Mouse (Mus musculus) stomach, embryonic 14.5 days (tissue): ENCODE measurements around the gene Sebox. TPM values are rescaled to one million over a fixed set of nuclear protein-coding genes. Genes with fewer than 3 reads are reported as not detected.
"Not testable (repeated sequence)": the region's sequence is repeated elsewhere in the genome, so short reads cannot be mapped to it uniquely, and the experiment has no call there.

ENCODE experiments used
- ATAC-seq: fragments of 200-750 bp; cut with Nextera tagmentation; 2 replicates; pipeline ENCODE4 v1.8.0; 2017; ENCODE audit warnings: low read depth, moderate TSS enrichment; ENCODE audit not compliant: insufficient number of reproducible peaks, insufficient read depth, low FRiP score
- H3K27ac ChIP-seq: fragments of 300-500 bp; sonication (generic); 2 replicates; pipeline ENCODE4 v1.5.1; 2014; ENCODE audit warnings: mild to moderate bottlenecking, low read length, moderate library complexity, mixed read lengths
- H3K27me3 ChIP-seq: fragments of 300-500 bp; sonication (generic); 2 replicates; pipeline ENCODE4 v1.6.1; 2014; ENCODE audit warnings: low read length, control low read depth, mixed read lengths; ENCODE audit not compliant: control insufficient read depth, insufficient read depth
- H3K36me3 ChIP-seq: fragments of 300-500 bp; sonication (generic); 2 replicates; pipeline ENCODE4 v1.6.1; 2014; ENCODE audit warnings: mild to moderate bottlenecking, control low read depth, low read length, moderate library complexity, mixed read lengths; ENCODE audit not compliant: control insufficient read depth, insufficient read depth
- H3K4me1 ChIP-seq: fragments of 300-500 bp; sonication (generic); 2 replicates; pipeline ENCODE4 v1.6.1; 2014; ENCODE audit warnings: low read length, control low read depth, mixed read lengths; ENCODE audit not compliant: control insufficient read depth, insufficient read depth
- H3K4me2 ChIP-seq: fragments of 300-500 bp; sonication (generic); replicated peaks from 2 replicates; pipeline ENCODE4 v1.6.1; 2014; ENCODE audit warnings: low read depth, low read length, control low read depth
- H3K4me3 ChIP-seq: fragments of 300-500 bp; sonication (generic); 2 replicates; pipeline ENCODE4 v1.5.1; 2014; ENCODE audit warnings: low read depth, low read length, control low read depth
- H3K9ac ChIP-seq: fragments of 300-500 bp; sonication (generic); replicated peaks from 2 replicates; pipeline ENCODE4 v1.6.1; 2014; ENCODE audit warnings: low read depth, mild to moderate bottlenecking, control low read depth, low read length, moderate library complexity, mixed read lengths
- H3K9me3 ChIP-seq: fragments of 300-500 bp; sonication (generic); 2 replicates; pipeline ENCODE4 v1.6.1; 2016; ENCODE audit warnings: low read depth, low read length, control low read depth; ENCODE audit not compliant: control insufficient read depth
- WGBS: fragments of 180-500 bp; shearing (Covaris S2); extraction: QIAGEN DNeasy Blood & Tissue Kit; methylation state at CpG from one replicate; pipeline ENCODE4 v1.1.7; 2014; 5-methylcytosine and 5-hydroxymethylcytosine counted together
- polyA plus RNA-seq: library from polyadenylated mRNA; unstranded; fragments of >200 nt; fragmentation: Nextera tagmentation; extraction: Ambion mirVana; gene quantifications from 2 replicates; pipeline ENCODE4 v1.2.1, GENCODE M21; 2014

Gene Sebox
- polyA plus RNA-seq, 1 experiment from 2014 or later: not detected

GRCm38 (mm10) chr11:78522481-78522997 lies 19.3 kb downstream of the Sebox start:
- 100% methylated on average over 1 of the region's 1 CpGs for WGBS
- H3K4me2 ChIP-seq: no peak overlapping the region
- H3K4me1 ChIP-seq: no peaks in the 10 kb centered on the region
- H3K36me3 ChIP-seq: peaks cover 87% of the 10 kb centered on the region
- no peak overlapping the region for H3K9ac ChIP-seq
- no peak for ATAC-seq
- H3K9me3 ChIP-seq: no peaks in the 10 kb centered on the region
- H3K27ac ChIP-seq: no peak overlapping the region
- no peaks in the 10 kb centered on the region for H3K27me3 ChIP-seq
- no peak overlapping the region for H3K4me3 ChIP-seq

DNA sequence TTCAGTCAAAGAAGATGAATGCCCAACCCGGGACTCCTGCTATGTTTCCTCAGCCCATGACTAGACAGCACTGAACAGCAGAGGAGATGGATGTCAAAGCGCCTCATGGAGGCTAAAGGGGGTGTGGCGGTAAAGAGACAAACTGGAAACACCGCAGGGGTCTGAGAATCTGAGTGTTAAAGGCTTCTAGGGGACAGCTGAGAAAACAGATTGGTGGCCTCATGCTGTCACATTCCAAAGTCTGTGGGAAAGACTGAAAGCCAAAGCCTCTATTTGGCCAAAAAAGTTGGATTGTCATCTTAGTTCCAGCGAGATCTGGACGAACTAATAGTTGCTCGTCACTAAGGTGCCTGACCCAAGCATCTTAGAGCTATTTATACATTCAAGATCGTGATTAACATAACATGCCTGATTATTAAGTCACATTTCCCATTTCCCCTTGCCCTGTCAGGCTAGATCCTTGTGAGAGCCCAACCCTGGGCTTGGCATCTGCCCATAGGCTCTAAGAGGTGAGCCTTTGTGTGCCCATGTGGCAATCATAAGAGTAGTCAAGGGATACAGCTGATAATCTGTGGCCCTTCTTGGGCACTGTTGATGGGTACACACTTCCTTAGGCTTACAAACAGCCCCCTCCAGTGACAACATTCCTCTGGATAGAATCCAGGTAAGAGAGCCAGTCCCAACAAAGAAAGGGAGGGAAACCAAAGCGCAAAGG lies 20.2 kb downstream of the Sebox start:
- Histone ChIP-seq H3K4me3 (no peak overlapping the region), H3K4me2 (no peak overlapping the region), H3K9ac (no peak overlapping the region), H3K9me3 (no peaks in the 10 kb centered on the region), H3K27me3 (no peaks in the 10 kb centered on the region), H3K36me3 (peaks cover 87% of the 10 kb centered on the region), H3K4me1 (no peaks in the 10 kb centered on the region), H3K27ac (no peak overlapping the region; the same call in 1 of the 2 replicates)
- 82% methylated on average over 9 of the region's 9 CpGs for WGBS
- ATAC-seq: no peak

DNA sequence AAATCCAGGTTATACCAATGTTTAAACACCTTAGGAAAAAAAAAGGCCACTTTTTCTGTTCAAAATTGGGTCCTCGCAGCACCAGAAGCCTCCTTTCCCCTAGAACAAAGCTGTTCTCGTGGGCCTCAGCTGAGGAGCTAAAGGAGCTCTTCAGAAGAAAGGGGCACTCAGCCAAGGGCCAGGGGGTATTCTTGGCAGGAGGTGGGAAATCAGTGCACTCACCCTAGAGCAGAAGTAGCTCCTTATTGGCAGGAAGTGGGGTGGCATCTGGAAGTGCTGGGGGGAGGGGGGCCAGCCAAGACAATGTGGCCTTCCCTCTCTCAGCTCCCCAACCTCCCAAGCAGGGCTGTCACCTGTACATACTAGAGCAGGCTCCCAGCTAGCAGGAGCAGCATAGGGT lies 21.6 kb downstream of the Sebox start:
- Histone ChIP-seq H3K4me2 (no peak overlapping the region), H3K27ac (no peak overlapping the region), H3K4me1 (no peaks in the 10 kb centered on the region), H3K9me3 (no peaks in the 10 kb centered on the region), H3K9ac (no peak overlapping the region), H3K4me3 (no peak overlapping the region), H3K36me3 (peaks cover 88% of the 10 kb centered on the region), H3K27me3 (no peaks in the 10 kb centered on the region)
- 84% methylated on average over 2 of the region's 2 CpGs for WGBS
- no peak for ATAC-seq

DNA sequence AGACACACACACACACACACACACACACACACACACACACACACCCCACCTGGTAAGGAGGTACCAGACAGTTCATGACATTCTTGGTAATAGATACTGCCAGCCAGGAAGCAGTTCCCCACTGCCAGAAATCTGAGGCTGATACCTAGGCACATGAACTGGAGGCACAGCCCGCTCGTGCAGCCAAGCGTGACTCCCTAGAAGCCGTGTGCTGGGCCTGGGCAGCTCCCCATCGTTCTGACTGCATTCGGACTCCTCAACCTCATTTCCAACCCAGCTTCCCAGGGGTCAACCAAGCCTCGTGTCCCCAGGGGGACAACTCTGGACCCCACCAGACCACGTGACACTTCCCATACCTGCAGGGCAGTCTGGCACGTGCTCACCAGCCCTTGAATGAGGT lies 25.5 kb downstream of the Sebox start:
- Histone ChIP-seq H3K9ac (no peak overlapping the region), H3K27me3 (no peaks in the 10 kb centered on the region), H3K4me3 (no peak overlapping the region), H3K4me1 (no peaks in the 10 kb centered on the region), H3K9me3 (no peaks in the 10 kb centered on the region), H3K27ac (no peak overlapping the region), H3K4me2 (no peak overlapping the region), H3K36me3 (peaks cover 64% of the 10 kb centered on the region)
- no peak for ATAC-seq
- 91% methylated on average over 9 of the region's 9 CpGs for WGBS

DNA sequence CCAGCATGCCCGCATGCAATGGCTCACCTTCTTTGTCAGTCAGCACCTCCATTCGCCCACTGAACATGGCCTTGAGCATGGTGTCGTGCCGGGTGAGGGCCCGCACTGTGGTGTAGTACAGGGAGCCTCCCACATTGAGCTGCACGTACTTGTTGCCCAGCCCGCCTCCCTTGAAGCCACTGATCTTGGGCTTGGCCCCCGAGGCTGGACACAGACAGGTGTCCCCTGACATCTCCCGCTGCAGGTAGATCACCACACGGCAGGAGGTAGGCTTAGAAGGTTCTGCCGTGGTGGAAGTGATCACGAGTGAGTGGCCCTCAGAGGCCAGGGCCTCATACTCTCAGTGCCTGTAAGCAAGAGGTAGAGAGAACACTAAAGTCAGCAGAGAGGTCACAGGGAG lies 26.8 kb downstream of the Sebox start:
- 96% methylated on average over 12 of the region's 12 CpGs for WGBS
- H3K4me3 ChIP-seq: no peak overlapping the region
- no peaks in the 10 kb centered on the region for H3K27me3 ChIP-seq

DNA sequence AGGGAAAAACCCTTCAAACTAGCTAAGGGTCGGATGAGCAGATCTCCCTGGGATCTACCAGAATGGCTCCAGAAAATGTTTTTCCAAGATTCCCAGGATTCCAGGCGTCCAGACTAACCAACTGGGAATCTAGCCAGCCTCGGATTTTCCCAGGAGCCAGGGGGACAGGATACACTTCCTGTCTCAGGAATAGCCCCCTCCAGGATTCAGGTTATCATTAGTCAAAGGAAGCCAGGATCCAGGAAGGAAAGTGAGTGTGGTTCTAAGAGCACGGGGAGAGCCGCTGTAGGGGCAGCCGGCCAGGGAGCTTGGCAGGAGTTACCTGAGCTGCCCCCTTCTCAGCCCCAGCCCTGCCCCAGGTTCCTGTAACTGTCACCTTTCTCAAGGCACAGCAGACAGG lies 27.8 kb downstream of the Sebox start:
- WGBS: 65% methylated on average over 6 of the region's 6 CpGs
- no peak for ATAC-seq
- no peak overlapping the region; the same call in 1 of the 2 replicates for H3K27ac ChIP-seq

More for the DNA sequence above, 26.8 kb downstream of the Sebox start:
- Histone ChIP-seq H3K9ac (no peak overlapping the region), H3K4me2 (no peak overlapping the region), H3K9me3 (no peaks in the 10 kb centered on the region), H3K4me1 (peaks cover 6% of the 10 kb centered on the region), H3K36me3 (peaks cover 51% of the 10 kb centered on the region), H3K27ac (no peak overlapping the region)
- ATAC-seq: no peak

DNA sequence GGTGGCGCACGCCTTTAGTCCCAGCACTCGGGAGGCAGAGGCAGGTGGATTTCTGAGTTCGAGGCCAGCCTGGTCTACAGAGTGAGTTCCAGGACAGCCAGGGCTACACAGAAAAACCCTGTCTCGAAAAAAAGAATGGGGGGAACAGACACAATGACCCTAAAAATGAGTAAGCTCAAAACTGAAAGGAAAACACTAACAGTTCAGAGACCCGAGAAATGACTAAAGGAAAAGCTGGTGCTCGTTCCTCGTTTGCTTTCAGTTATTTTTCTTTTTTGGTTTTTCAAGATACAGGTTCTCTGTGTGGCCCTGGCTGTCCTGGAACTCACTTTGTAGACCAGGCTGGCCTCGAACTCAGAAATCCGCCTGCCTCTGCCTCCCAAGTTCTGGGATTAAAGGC lies 28.3 kb downstream of the Sebox start:
- not testable (repeated sequence) for H3K27ac ChIP-seq, H3K9ac ChIP-seq, ATAC-seq, H3K4me2 ChIP-seq, H3K4me1 ChIP-seq, H3K9me3 ChIP-seq, H3K4me3 ChIP-seq, H3K27me3 ChIP-seq
- WGBS: 88% methylated on average over 10 of the region's 10 CpGs
- H3K36me3 ChIP-seq: peaks cover 37% of the 10 kb centered on the region

More for the DNA sequence above, 27.8 kb downstream of the Sebox start:
- peaks cover 42% of the 10 kb centered on the region for H3K36me3 ChIP-seq
- no peaks in the 10 kb centered on the region for H3K9me3 ChIP-seq
- no peaks in the 10 kb centered on the region for H3K27me3 ChIP-seq
- H3K9ac ChIP-seq: no peak overlapping the region
- no peak overlapping the region for H3K4me2 ChIP-seq
- H3K4me3 ChIP-seq: no peak overlapping the region
- peaks cover 7% of the 10 kb centered on the region for H3K4me1 ChIP-seq

GRCm38 (mm10) chr11:78534516-78534915 lies 31.3 kb downstream of the Sebox start:
- Histone ChIP-seq H3K27ac (no peak overlapping the region), H3K4me2 (peak overlapping the region; percentile 60), H3K36me3 (peaks cover 14% of the 10 kb centered on the region), H3K27me3 (no peaks in the 10 kb centered on the region), H3K4me1 (peaks cover 20% of the 10 kb centered on the region), H3K4me3 (peak overlapping the region; percentile 66; the same call in 1 of the 2 replicates), H3K9me3 (no peaks in the 10 kb centered on the region), H3K9ac (no peak overlapping the region)
- no peak for ATAC-seq
- WGBS: 85% methylated on average over 4 of the region's 4 CpGs
